Mouse (Mus musculus) heart, embryonic 13.5 days (tissue): ENCODE data around the gene Tmub1. TPM values are rescaled to one million over a fixed set of nuclear protein-coding genes. Genes with fewer than 3 reads are reported as not detected.
A peak's percentile ranks its signal among the peaks of the same experiment; 100 is the strongest.

ENCODE experiments used
- ATAC-seq: fragments of 200-750 bp; cut with Nextera tagmentation; 2 replicates; pipeline ENCODE4 v1.8.0; 2017; ENCODE audit warnings: moderate TSS enrichment; ENCODE audit not compliant: insufficient number of reproducible peaks, low FRiP score, low TSS enrichment; ENCODE audit errors: extremely low read depth
- H3K27ac ChIP-seq: fragments of 300-500 bp; sonication (generic); replicated peaks from 2 replicates; pipeline ENCODE4 v1.5.1; 2015; ENCODE audit warnings: moderate library complexity, mild to moderate bottlenecking, inconsistent platforms
- H3K27me3 ChIP-seq: fragments of 300-500 bp; sonication (generic); replicated peaks from 2 replicates; pipeline ENCODE4 v1.6.1; 2015; ENCODE audit warnings: mild to moderate bottlenecking, inconsistent platforms
- H3K36me3 ChIP-seq: fragments of 300-500 bp; sonication (generic); 2 replicates; pipeline ENCODE4 v1.6.1; 2015; ENCODE audit warnings: mild to moderate bottlenecking, inconsistent platforms
- H3K4me1 ChIP-seq: fragments of 300-500 bp; sonication (generic); 2 replicates; pipeline ENCODE4 v1.6.1; 2015; ENCODE audit warnings: inconsistent platforms
- H3K4me2 ChIP-seq: fragments of 300-500 bp; sonication (generic); 2 replicates; pipeline ENCODE4 v1.6.1; 2015; ENCODE audit warnings: inconsistent platforms, mild to moderate bottlenecking, moderate library complexity
- H3K4me3 ChIP-seq: fragments of 300-500 bp; sonication (generic); 2 replicates; pipeline ENCODE4 v1.5.1; 2015; ENCODE audit warnings: moderate library complexity, mild to moderate bottlenecking, inconsistent platforms
- H3K9ac ChIP-seq: fragments of 300-500 bp; sonication (generic); 2 replicates; pipeline ENCODE4 v1.6.1; 2015; ENCODE audit warnings: inconsistent platforms, mild to moderate bottlenecking, moderate library complexity
- H3K9me3 ChIP-seq: fragments of 300-500 bp; sonication (generic); 2 replicates; pipeline ENCODE4 v1.6.1; 2016; ENCODE audit warnings: inconsistent platforms
- WGBS: fragments of 180-500 bp; shearing (Covaris S2); methylation state at CpG from one replicate; pipeline ENCODE4 v1.1.7; 2015; ENCODE audit warnings: mixed read lengths; 5-methylcytosine and 5-hydroxymethylcytosine counted together
- polyA plus RNA-seq: library from polyadenylated mRNA; unstranded; fragments of >200 nt; fragmentation: Nextera tagmentation; extraction: Ambion mirVana; gene quantifications from 2 replicates; pipeline ENCODE4 v1.2.1, GENCODE M21; 2015

Tmub1 gene
- 16.2 and 19.9 TPM in 2 replicates for polyA plus RNA-seq

DNA sequence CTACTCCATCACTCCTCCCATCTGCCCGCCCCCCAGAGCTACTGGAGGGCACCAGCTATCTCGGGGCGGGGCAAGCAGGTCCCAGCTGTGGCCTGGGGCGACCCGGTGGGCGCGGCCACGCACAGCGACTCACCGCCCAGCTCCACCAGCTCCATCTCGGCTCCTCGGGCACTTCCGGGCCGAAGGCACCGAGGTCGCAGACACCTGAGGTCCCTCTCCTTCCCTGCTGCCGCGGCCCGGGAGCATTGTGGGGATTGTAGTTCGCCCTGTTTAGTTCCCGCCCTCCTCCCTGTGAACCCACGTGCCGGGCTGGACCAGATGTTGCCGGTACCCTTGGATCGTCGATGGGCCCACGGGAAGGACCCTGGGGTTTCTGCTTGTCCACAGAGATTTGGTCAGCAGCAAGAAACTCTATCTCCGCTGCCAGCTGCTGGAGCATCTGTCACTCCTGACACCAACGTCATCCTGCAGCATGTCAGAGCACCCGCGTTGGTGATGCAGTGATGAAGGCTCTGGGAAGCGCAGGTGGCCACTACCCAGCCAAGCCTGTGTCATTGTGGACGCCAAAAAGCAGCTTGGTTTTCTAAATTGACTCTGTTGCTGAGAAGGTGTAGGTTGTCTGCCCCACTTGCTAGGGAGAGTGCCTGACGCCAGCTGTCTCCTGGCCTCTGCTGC is at the start of gene Tmub1:
TSS of gene Tmub1 (minus strand) at position 231 of the 675 bp plus-strand sequence.
- Histone ChIP-seq H3K36me3 (peaks cover 11% of the 10 kb centered on the region), H3K9ac (peak within 1 kb of the TSS; percentile 80), H3K27ac (peak within 1 kb of the TSS; percentile 61), H3K4me2 (peak within 1 kb of the TSS; percentile 82), H3K9me3 (no peaks in the 10 kb centered on the region), H3K27me3 (peaks cover 5% of the 10 kb centered on the region; the same call in 1 of the 2 replicates), H3K4me3 (peak within 1 kb of the TSS; percentile 74), H3K4me1 (peaks cover 42% of the 10 kb centered on the region)
- WGBS, result 2% methylated on average over 34 of the region's 34 CpGs
- ATAC-seq, result peak; percentile 30

DNA sequence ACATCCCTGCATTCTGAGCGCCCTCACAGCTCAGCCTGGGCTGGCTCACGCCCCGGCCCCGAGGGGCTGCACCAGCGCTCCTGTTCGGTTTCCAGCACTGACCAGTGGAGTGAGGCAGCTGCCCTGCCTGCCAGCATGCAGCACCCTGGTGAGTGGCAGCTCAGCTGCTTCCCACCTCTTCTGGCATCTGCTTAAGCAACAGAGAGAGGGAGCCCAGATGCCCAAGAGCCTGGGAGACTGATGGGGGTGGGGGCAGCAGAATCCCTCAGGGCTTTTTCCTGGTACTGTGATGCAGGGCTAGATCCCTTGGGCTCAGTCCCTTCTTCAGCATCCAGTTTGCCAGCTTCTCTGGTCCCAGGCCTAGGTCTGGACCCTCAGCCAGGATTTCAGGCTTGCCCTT is 49.1 kb upstream of the Tmub1 start:
- H3K4me2 ChIP-seq, result no peak overlapping the region
- H3K27ac ChIP-seq, result no peak overlapping the region
- no peak for ATAC-seq
- peaks cover 8% of the 10 kb centered on the region; the same call in 1 of the 2 replicates for H3K4me1 ChIP-seq
- no peak overlapping the region for H3K9ac ChIP-seq
- peaks cover 99% of the 10 kb centered on the region for H3K36me3 ChIP-seq
- 0 out of 2 replicates have a peak, but pooled peaks cover 6% of the 10 kb centered on the region for H3K27me3 ChIP-seq
- no peaks in the 10 kb centered on the region for H3K9me3 ChIP-seq
- H3K4me3 ChIP-seq, result no peak overlapping the region
- 76% methylated on average over 6 of the region's 6 CpGs for WGBS

DNA sequence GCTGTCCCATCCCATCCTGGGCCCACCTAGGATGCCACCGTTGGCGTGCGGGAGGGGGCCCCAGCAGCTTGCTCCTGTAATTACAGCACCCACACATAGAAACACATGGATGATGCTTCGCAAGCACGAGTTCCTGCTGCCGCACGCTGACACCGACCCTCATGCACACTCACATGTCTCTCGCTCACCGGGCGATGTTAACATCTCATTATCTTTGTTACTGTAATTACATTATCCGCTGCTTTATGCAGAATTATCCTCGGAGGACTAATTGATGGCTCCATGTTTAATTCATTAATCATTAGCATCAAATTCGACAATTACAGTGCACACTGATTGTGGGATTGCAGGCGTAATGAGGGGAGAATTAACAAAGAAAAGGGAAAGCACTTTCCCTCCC is 47.4 kb upstream of the Tmub1 start:
- Histone ChIP-seq H3K9me3 (no peaks in the 10 kb centered on the region), H3K4me3 (no peak overlapping the region), H3K27me3 (no peaks in the 10 kb centered on the region), H3K4me2 (no peak overlapping the region), H3K27ac (no peak overlapping the region), H3K9ac (no peak overlapping the region), H3K4me1 (peaks cover 2% of the 10 kb centered on the region; the same call in 1 of the 2 replicates), H3K36me3 (peaks cover 99% of the 10 kb centered on the region)
- 89% methylated on average over 15 of the region's 15 CpGs for WGBS
- no peak for ATAC-seq

DNA sequence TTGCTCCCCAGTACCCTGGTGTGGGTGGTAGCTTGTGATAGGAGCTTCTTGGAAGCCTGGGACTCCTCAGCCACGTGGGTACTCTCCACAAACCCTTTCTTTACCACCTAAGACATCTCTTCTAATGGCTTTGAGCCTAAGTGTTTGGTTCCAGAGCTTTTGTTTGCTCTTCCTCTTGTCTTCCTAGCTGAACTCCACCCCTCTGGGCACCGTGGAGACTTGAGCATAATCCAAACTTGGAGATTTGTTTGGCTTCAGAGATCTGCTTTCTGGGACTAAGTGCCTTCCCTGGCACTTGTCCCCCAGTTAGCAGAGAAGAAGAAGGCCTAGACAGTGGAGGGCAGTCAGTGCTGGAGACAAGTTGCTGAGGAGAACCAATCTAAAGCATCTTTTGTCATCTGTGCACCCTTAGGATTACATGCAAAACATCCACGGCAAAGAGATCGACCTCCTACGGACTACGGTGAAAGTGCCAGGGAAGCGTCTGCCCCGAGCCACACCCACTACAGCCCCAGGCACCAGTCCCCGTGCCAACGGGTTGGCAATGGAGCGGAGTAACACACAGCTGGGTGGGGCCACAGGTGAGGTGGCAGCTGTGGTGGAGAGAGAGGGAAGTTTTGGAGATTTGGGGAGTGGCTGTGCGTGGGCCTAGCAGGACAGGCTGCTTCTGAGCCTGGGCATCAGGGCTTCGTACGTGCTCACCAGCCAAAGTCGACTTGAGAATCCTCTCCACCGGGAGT is 45.1 kb upstream of the Tmub1 start:
- Histone ChIP-seq H3K4me2 (no peak overlapping the region), H3K9ac (no peak overlapping the region), H3K27me3 (no peaks in the 10 kb centered on the region), H3K4me1 (no peaks in the 10 kb centered on the region), H3K36me3 (peaks cover 99% of the 10 kb centered on the region), H3K9me3 (no peaks in the 10 kb centered on the region), H3K27ac (no peak overlapping the region), H3K4me3 (no peak overlapping the region)
- WGBS, result 87% methylated on average over 16 of the region's 16 CpGs
- ATAC-seq, result no peak

DNA sequence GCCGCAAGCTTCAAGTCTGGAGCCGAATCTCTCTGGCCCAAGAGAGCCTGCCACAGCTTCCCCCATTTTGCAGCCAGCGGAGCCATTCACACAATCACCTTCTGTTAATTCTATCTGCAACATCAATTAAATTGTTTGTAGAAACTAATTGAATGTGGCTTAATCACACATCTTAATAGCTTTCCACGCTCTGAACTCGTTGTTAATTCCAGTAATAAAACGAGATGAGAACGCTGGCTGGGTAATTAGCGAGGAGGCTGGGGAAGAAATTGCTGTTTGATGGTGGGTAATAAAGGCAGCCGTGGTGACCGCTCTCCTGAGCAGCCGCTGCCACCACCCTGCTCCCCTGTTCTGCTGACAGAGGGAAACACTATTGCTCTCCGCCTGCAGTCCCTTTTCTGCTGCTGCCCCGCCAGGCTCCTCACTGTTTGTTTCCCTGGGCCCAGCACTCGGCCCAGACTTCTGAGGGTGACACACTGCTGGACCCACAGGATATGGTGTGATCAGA is 42.8 kb upstream of the Tmub1 start:
- no peak for ATAC-seq

DNA sequence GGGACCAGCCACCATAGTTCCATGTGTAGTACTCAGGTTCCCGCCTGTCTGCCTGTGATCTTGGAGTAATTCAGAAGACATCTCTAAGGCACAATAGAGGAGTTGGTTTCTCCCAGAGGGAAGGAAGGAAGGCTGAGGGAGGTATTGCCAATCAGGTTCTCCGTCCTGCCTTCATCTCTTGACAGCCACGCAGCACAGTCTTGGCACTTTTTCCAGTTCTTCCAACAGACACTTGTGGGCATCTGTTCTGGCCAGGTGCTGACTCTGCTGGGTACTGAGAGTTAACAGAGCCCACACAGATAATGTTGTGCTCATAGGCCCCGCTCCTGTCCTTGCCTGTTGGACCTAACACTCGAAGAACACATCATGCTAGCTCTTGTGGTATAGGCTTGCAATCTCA is 39.1 kb upstream of the Tmub1 start:
- 87% methylated on average over 5 of the region's 5 CpGs for WGBS
- H3K4me1 ChIP-seq, result peaks cover 24% of the 10 kb centered on the region
- H3K36me3 ChIP-seq, result peaks cover 82% of the 10 kb centered on the region
- H3K9ac ChIP-seq, result no peak overlapping the region
- H3K4me3 ChIP-seq, result no peak overlapping the region
- no peak for ATAC-seq
- H3K9me3 ChIP-seq, result no peaks in the 10 kb centered on the region
- no peak overlapping the region for H3K4me2 ChIP-seq
- H3K27me3 ChIP-seq, result peaks cover 12% of the 10 kb centered on the region; the same call in 1 of the 2 replicates
- no peak overlapping the region for H3K27ac ChIP-seq

More for the DNA sequence above, 42.8 kb upstream of the Tmub1 start:
- H3K4me3 ChIP-seq, result no peak overlapping the region
- H3K4me1 ChIP-seq, result peaks cover 5% of the 10 kb centered on the region
- no peak overlapping the region for H3K9ac ChIP-seq
- peaks cover 93% of the 10 kb centered on the region for H3K36me3 ChIP-seq
- no peak overlapping the region for H3K27ac ChIP-seq
- WGBS, result 85% methylated on average over 14 of the region's 14 CpGs
- H3K4me2 ChIP-seq, result no peak overlapping the region
- no peaks in the 10 kb centered on the region for H3K9me3 ChIP-seq
- no peaks in the 10 kb centered on the region for H3K27me3 ChIP-seq

DNA sequence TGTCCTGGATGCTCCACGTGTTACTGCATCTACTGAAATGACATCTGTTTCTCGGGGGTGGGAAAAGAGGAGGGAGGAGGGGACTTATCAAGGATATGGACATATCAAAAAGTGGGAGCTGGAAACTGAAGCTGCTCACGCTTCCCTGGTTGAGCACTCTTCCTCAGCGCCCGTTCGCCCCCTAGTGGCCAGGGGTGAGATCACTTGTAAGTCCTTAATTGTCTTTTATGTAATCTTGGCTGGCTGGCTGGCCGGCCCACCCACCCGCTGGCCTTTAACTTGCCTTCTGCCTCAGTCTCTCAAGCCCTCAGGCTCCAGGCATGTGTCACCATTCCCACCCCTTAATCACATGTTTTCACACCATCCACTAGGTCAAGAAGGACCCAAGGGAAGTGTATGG is 38.4 kb upstream of the Tmub1 start:
- Histone ChIP-seq H3K27ac (no peak overlapping the region), H3K4me1 (peaks cover 27% of the 10 kb centered on the region), H3K4me2 (no peak overlapping the region), H3K36me3 (peaks cover 81% of the 10 kb centered on the region), H3K9ac (no peak overlapping the region), H3K4me3 (no peak overlapping the region), H3K9me3 (no peaks in the 10 kb centered on the region), H3K27me3 (peaks cover 12% of the 10 kb centered on the region; the same call in 1 of the 2 replicates)
- 2% methylated on average over 8 of the region's 8 CpGs for WGBS
- ATAC-seq, result no peak

DNA sequence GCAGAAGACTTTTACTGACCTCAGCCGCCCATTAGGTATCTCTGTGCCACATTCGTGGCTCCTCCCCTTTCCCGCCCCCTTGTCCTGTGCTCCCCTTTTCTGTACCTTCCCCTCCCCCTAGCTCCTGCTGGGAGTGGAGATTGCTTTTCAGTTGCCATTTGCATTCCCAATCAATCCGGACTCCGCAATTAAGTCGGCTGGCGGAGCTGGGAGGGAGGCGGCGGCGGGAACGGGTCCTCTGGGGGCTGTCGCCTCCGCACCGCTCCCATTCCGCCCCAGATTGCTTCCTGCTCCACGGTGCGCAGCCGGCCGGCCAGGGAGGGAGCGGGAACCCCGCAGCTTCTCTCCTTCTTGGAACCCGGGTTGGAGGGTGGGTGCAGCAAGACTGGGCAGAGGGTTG is 37.3 kb upstream of the Tmub1 start:
- Histone ChIP-seq H3K9me3 (no peaks in the 10 kb centered on the region), H3K36me3 (peaks cover 81% of the 10 kb centered on the region), H3K27ac (no peak overlapping the region), H3K4me1 (peaks cover 27% of the 10 kb centered on the region), H3K4me3 (peak overlapping the region; percentile 19), H3K9ac (peak overlapping the region; percentile 50), H3K27me3 (peaks cover 12% of the 10 kb centered on the region; the same call in 1 of the 2 replicates), H3K4me2 (peak overlapping the region; percentile 58)
- WGBS, result 32% methylated on average over 22 of the region's 22 CpGs
- no peak for ATAC-seq

DNA sequence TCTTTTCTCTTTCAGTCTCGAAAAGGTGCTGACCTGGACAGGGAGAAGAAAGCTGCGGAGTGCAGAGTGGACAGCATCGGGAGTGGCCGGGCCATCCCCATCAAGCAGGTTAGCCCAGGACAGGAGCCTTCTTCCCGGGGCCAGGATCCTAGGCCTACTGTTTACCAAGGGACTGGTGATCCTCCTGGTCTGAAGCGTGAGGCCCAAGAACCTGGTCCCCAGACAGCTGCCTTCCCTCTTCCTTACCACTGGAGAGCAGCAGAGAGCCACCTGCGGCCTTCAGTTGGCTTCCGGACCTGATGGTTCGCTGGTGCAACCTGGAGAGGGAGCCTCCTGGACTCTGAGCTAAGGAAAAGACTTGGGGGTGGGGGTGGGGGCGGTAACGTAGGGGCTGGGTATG is 35.7 kb upstream of the Tmub1 start:
- Histone ChIP-seq H3K27ac (no peak overlapping the region), H3K4me2 (no peak overlapping the region), H3K9ac (no peak overlapping the region), H3K27me3 (peaks cover 12% of the 10 kb centered on the region; the same call in 1 of the 2 replicates), H3K4me1 (peaks cover 27% of the 10 kb centered on the region), H3K9me3 (no peaks in the 10 kb centered on the region), H3K4me3 (no peak overlapping the region), H3K36me3 (peaks cover 81% of the 10 kb centered on the region)
- ATAC-seq, result 0 out of 2 replicates have a peak, but pooled peaks have one; percentile 10
- WGBS, result 22% methylated on average over 11 of the region's 11 CpGs

DNA sequence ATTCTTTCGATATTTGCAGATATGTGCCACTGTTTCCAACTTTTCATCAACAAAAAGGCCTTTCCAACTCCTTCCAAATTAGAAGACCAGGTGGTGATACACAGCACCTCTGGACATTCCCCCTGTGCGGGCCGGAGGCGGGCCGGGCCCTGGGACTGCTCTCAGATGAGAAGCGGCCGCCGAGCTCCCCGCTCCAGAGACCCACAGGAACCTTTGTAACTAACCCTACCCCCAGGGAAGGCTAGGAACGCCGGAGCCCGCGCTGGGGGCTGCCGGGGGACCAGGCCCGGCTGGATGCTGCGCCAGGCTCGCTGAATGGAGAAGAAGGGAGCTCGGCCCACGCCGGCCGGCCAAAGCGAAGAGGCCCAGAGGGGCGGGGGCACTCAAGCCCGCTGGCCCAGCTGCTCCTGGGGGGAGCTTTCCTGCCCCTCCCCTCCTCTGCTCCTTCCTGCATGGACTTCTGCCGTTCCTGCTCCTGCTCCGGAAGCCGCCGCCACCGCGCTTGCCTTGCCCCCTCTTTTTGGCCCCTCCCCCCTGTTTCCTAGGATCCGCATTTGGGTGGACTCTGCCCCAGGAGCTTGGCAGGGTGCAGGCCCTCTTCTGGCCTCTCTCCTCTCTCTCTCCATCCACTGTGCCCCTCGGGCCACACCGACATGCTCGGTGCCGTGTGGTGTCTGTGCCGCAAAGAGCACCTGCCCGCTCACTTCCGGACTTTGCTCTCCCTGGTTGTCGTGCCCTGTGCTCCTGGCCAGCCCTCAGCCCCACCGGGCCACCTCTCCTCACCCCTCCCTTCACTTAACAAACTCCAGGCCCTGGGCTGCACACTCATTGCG is 34.8 kb upstream of the Tmub1 start:
- Histone ChIP-seq H3K36me3 (peaks cover 81% of the 10 kb centered on the region), H3K27ac (no peak overlapping the region), H3K9me3 (no peaks in the 10 kb centered on the region), H3K4me3 (no peak overlapping the region), H3K9ac (no peak overlapping the region), H3K4me2 (no peak overlapping the region), H3K27me3 (peaks cover 12% of the 10 kb centered on the region; the same call in 1 of the 2 replicates), H3K4me1 (peaks cover 27% of the 10 kb centered on the region)
- no peak for ATAC-seq
- WGBS, result 58% methylated on average over 41 of the region's 41 CpGs

DNA sequence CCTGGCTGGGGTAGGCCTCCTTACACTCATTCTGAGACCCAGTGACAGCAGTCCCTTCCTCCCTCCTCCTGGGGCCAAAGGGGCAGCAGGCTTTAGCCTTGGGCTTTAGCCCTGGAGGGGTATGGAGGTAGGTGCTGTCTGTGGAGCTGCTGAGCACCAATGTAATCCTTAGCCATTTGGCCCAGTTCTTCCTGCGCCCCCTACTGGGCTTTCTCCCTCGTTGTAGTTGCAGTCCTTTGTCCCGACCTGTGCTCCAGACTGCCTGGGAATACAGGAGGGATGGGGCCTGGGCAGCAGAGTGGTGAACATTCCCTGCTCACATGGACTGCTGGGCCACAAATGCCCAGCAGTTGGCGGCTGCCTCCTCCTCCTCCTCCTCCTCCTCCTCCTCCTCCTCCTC is 34.0 kb upstream of the Tmub1 start:
- Histone ChIP-seq H3K9ac (no peak overlapping the region), H3K27ac (no peak overlapping the region), H3K4me1 (peaks cover 27% of the 10 kb centered on the region), H3K4me2 (no peak overlapping the region), H3K27me3 (peaks cover 12% of the 10 kb centered on the region; the same call in 1 of the 2 replicates), H3K9me3 (no peaks in the 10 kb centered on the region), H3K4me3 (no peak overlapping the region), H3K36me3 (peaks cover 81% of the 10 kb centered on the region)
- no peak; the same call in 1 of the 2 replicates for ATAC-seq
- WGBS, result 16% methylated on average over 4 of the region's 4 CpGs
